Mouse (Mus musculus) CH12.LX (cell line): ENCODE measurements at regions not wholly inside any gene's neighbourhood (a gene's known extent, or its start where the extent isn't known, plus 50 kb on each side); places are given as distances from the start of the nearest gene placed in this dataset.

Experiments
- DNase-seq: peaks from one replicate; pipeline ENCODE4 v3.0.0-alpha.2; 2013; ENCODE audit errors: extremely low read depth
- H3K27ac ChIP-seq: 2 replicates; pipeline ENCODE4 v1.5.1; 2012; ENCODE audit warnings: low read depth, mild to moderate bottlenecking, control low read depth, moderate library complexity; ENCODE audit not compliant: insufficient read depth
- H3K27me3 ChIP-seq: replicated peaks from 2 replicates; pipeline ENCODE3; 2012; ENCODE audit warnings: inconsistent platforms
- H3K36me3 ChIP-seq, 2 experiments: replicated peaks in 1 of 2; 2 replicates each; pipeline versions ENCODE3 to v1.6.1; 2012; ENCODE audit warnings: inconsistent platforms in 1 of 2, low read length in 1 of 2, mild to moderate bottlenecking in 1 of 2, mixed read lengths in 1 of 2, moderate library complexity in 1 of 2; ENCODE audit not compliant: control insufficient read depth in 1 of 2, insufficient read depth in 1 of 2
- H3K4me1 ChIP-seq, 2 experiments: 2 replicates each; pipeline ENCODE4 v1.6.1; 2012; ENCODE audit warnings: inconsistent platforms in 1 of 2, moderate library complexity in 1 of 2; ENCODE audit not compliant: insufficient read depth in 2 of 2, control insufficient read depth in 1 of 2
- H3K4me2 ChIP-seq: 2 replicates; pipeline ENCODE4 v1.6.1; 2012; ENCODE audit warnings: low read depth, mild to moderate bottlenecking, control low read depth; ENCODE audit not compliant: poor library complexity, insufficient read depth, severe bottlenecking
- H3K4me3 ChIP-seq, 3 experiments: fragments of 150-350 bp in 1 of 3; sonication (generic) in 1 of 3; replicated peaks in 1 of 3; 2 replicates each; pipeline versions ENCODE3 to v1.5.1; 2011 to 2012; ENCODE audit warnings: low read depth in 2 of 3, low read length in 2 of 3, mild to moderate bottlenecking in 2 of 3, moderate library complexity in 2 of 3, control low read depth in 1 of 3, improper control_type of control experiment in 1 of 3, inconsistent platforms in 1 of 3, mixed read lengths in 1 of 3; ENCODE audit not compliant: poor library complexity in 1 of 3
- H3K79me2 ChIP-seq: replicated peaks from 2 replicates; pipeline ENCODE4 v1.6.1; 2012; ENCODE audit warnings: mild to moderate bottlenecking, moderate library complexity; ENCODE audit not compliant: control insufficient read depth, poor library complexity, insufficient read depth, severe bottlenecking; ENCODE audit errors: extremely low read depth
- H3K9ac ChIP-seq: 2 replicates; pipeline ENCODE4 v1.6.1; 2012; ENCODE audit warnings: low read depth, mild to moderate bottlenecking, control low read depth, moderate library complexity; ENCODE audit not compliant: insufficient read depth
- H3K9me3 ChIP-seq: replicated peaks from 2 replicates; pipeline ENCODE3; 2012; ENCODE audit warnings: low read length, inconsistent platforms, mixed read lengths
- BHLHE40 ChIP-seq: IDR thresholded peaks from 2 replicates; pipeline ENCODE4 v1.6.1; 2011; ENCODE audit warnings: mild to moderate bottlenecking, low read depth, low read length, improper control_type of control experiment
- CHD2 ChIP-seq: IDR thresholded peaks from 2 replicates; pipeline ENCODE4 v1.6.1; 2011; ENCODE audit warnings: low read length, improper control_type of control experiment
- E2F4 ChIP-seq: IDR thresholded peaks from 2 replicates; pipeline ENCODE4 v1.6.1; 2011; ENCODE audit warnings: low read depth, low read length, improper control_type of control experiment; ENCODE audit not compliant: insufficient replicate concordance
- ETS1 ChIP-seq: conservative IDR thresholded peaks from 2 replicates; pipeline ENCODE4 v1.6.1; 2012; ENCODE audit warnings: low read depth, mild to moderate bottlenecking, inconsistent platforms, low read length, improper control_type of control experiment, moderate library complexity
- GABPA ChIP-seq: IDR thresholded peaks from 2 replicates; pipeline ENCODE4 v1.6.1; 2012; ENCODE audit warnings: low read depth, low read length, improper control_type of control experiment, inconsistent platforms; ENCODE audit not compliant: insufficient replicate concordance
- JUN ChIP-seq: IDR thresholded peaks from 2 replicates; pipeline ENCODE4 v1.6.1; 2011; ENCODE audit warnings: low read depth, mild to moderate bottlenecking, low read length, improper control_type of control experiment, moderate library complexity; ENCODE audit not compliant: insufficient read depth
- JUND ChIP-seq: conservative IDR thresholded peaks from 2 replicates; pipeline ENCODE4 v1.6.1; 2011; ENCODE audit warnings: low read depth, low read length, improper control_type of control experiment
- KAT2A ChIP-seq: IDR thresholded peaks from 2 replicates; pipeline ENCODE4 v1.6.1; 2012; ENCODE audit warnings: low read length, improper control_type of control experiment, inconsistent platforms; ENCODE audit not compliant: insufficient replicate concordance
- MAX ChIP-seq: IDR thresholded peaks from 2 replicates; pipeline ENCODE4 v1.6.1; 2011; ENCODE audit warnings: low read length, improper control_type of control experiment
- MXI1 ChIP-seq: IDR thresholded peaks from 2 replicates; pipeline ENCODE4 v1.6.1; 2011; ENCODE audit warnings: mild to moderate bottlenecking, low read depth, low read length, improper control_type of control experiment
- NELFE ChIP-seq: IDR thresholded peaks from 2 replicates; pipeline ENCODE4 v1.6.1; 2011; ENCODE audit warnings: low read depth, low read length, improper control_type of control experiment
- NRF1 ChIP-seq: IDR thresholded peaks from 2 replicates; pipeline ENCODE4 v1.6.1; 2014; ENCODE audit warnings: low read depth, mild to moderate bottlenecking, inconsistent platforms, low read length, improper control_type of control experiment, moderate library complexity
- RAD21 ChIP-seq: IDR thresholded peaks from 2 replicates; pipeline ENCODE4 v1.6.1; 2011; ENCODE audit warnings: low read depth, mild to moderate bottlenecking, low read length, improper control_type of control experiment, moderate library complexity
- SIN3A ChIP-seq: IDR thresholded peaks from 2 replicates; pipeline ENCODE4 v1.6.1; 2012; ENCODE audit warnings: low read length, improper control_type of control experiment, inconsistent platforms
- SMC3 ChIP-seq: IDR thresholded peaks from 2 replicates; pipeline ENCODE4 v1.6.1; 2011; ENCODE audit warnings: low read depth, low read length, improper control_type of control experiment
- TCF12 ChIP-seq: IDR thresholded peaks from 2 replicates; pipeline ENCODE4 v1.6.1; 2014; ENCODE audit warnings: low read depth, mild to moderate bottlenecking, inconsistent platforms, low read length, improper control_type of control experiment
- USF2 ChIP-seq: conservative IDR thresholded peaks from 2 replicates; pipeline ENCODE4 v1.6.1; 2011; ENCODE audit warnings: low read depth, low read length, improper control_type of control experiment
- ZMIZ1 ChIP-seq: IDR thresholded peaks from 2 replicates; pipeline ENCODE4 v1.6.1; 2012; ENCODE audit warnings: low read depth, mild to moderate bottlenecking, inconsistent platforms, low read length, improper control_type of control experiment
- dilution Hi-C: fragments of 300-500 bp; cut with MboI; formaldehyde crosslinking; loops from 2 replicates; pipeline ENCODE4 v1.14.3; 2020; ENCODE audit warnings: low sequenced_read_pairs; ENCODE audit not compliant: extremely low pct_unique_long_range_greater_than_20kb, extremely low pct_ligation_motif_present
- in situ Hi-C: fragments of 300-500 bp; cut with MboI; formaldehyde crosslinking; loops from 3 replicates; pipeline ENCODE4 v1.14.3; 2019; ENCODE audit warnings: low sequenced_read_pairs, low pct_ligation_motif_present, low pct_unique_long_range_greater_than_20kb, mixed read lengths

- DNase-seq, result no peak
- H3K27ac ChIP-seq, result no peak overlapping the region
- TF ChIP-seq ZMIZ1 (no peak), RAD21 (no peak), ETS1 (no peak), CHD2 (no peak), SMC3 (no peak), GABPA (no peak), USF2 (no peak), E2F4 (no peak), KAT2A (no peak), JUND (no peak), JUN (no peak), MAX (no peak), BHLHE40 (no peak), SIN3A (no peak), NELFE (no peak), NRF1 (no peak), TCF12 (no peak)
- H3K27me3 ChIP-seq, result no peaks in the 10 kb centered on the region
- no peak overlapping the region for H3K4me3 ChIP-seq
- H3K4me2 ChIP-seq, result no peak overlapping the region
- H3K9me3 ChIP-seq, result peaks cover 2% of the 10 kb centered on the region
- H3K36me3 ChIP-seq, result no peaks in the 10 kb centered on the region
- no peak overlapping the region for H3K9ac ChIP-seq
- H3K79me2 ChIP-seq, result no peaks in the 10 kb centered on the region
- dilution Hi-C loops, result no loop called here
- in situ Hi-C loops, result no loop called here
- no peaks in the 10 kb centered on the region for H3K4me1 ChIP-seq
Observed at GRCm38 (mm10) chr3:51042223-51042846, 181.9 kb upstream of the Noct start.

DNA sequence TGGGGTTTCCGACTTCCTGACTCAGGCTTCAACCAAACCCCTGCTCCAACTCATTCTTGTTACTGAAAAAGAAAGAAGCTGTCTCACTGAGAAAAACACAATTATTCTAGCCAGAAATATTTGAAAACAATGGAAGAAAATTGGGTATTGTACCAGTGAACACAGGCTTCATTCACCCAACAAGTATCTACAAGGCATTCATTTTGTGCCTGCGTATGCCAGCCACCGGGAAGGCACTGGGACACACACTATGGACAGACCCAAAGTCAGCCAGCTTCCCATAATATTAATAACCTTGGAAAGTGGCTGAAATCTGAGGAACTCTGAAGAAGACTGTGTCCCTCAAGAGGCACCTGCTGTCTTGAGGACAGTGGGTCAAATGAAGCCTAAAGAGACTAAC, 175.5 kb upstream of the Noct start:
- Histone ChIP-seq H3K9ac (no peak overlapping the region), H3K36me3 (no peaks in the 10 kb centered on the region), H3K4me3 (no peak overlapping the region), H3K27ac (no peak overlapping the region), H3K9me3 (no peaks in the 10 kb centered on the region), H3K4me1 (peaks cover 0 to 13% of the 10 kb centered on the region in 2 experiments; a peak in 2 of 4 replicates), H3K27me3 (no peaks in the 10 kb centered on the region), H3K4me2 (no peak overlapping the region), H3K79me2 (no peaks in the 10 kb centered on the region)
- in situ Hi-C loops, result no loop called here
- no peak for DNase-seq
- dilution Hi-C loops, result no loop called here
- TF ChIP-seq MXI1 (no peak), NRF1 (no peak)
